Mouse (Mus musculus): ENCODE measurements at regions not wholly inside any gene's neighbourhood (a gene's known extent, or its start where the extent isn't known, plus 50 kb on each side); places are given as distances from the start of the nearest gene placed in this dataset.

DNA sequence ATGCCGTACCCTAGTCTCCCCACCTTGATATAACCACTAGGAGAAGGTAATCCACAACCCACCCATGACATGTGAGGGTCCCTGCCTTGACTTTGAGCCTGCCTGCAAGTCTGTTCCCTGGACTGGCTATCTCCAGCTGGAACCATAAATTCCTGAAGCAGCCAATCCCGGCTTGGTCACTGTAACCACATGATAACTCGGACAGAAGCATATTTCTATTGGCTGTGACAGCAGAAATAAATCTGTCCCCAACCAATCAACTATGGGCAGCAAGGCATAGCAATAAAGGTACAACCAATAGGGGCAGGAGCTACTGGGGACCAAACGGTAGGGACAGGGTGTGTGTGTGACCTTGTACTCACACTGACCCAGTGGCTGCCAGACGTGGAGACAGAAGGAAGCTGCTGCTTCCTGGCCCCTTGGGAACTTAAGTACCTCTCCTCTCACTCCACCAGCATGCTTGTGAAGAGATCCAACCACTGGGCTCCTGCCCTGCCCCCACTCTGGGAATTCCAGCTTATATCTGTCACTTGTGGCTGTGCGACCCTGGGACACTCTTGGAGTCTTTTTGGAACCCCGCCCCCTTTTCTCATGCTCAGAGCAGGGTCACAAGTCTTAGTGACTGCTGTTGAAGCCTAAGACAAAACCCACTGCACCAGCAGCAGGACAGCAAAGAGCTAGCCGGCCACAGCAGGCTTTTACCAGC, 51.8 kb upstream of the Ttc34 start:
- TF ChIP-seq CTCF (IDR thresholded peaks at IDR 0.05; ENCODE audit: control insufficient read depth, insufficient read depth, insufficient replicate concordance, low read depth, low read length) (no peak), POLR2A (IDR thresholded peaks at IDR 0.05; ENCODE audit: control insufficient read depth, low read depth, low read length) (no peak)

All from testis, adult 2 months (tissue).